Mouse (Mus musculus) T-helper 17 cell (primary cell): ENCODE data around the gene Gm20823.
"Not testable (repeated sequence)": the region's sequence is repeated elsewhere in the genome, so short reads cannot be mapped to it uniquely, and the experiment has no call there.

Experiments
- in situ Hi-C, 2 experiments: fragments of 300-600 bp; cut with MboI, MseI; formaldehyde crosslinking; loops; 1 replicate in 1 of 2; 2 replicates in 1 of 2; pipeline ENCODE4 v1.15.1; 2025; ENCODE audit warnings: high pct_unique_total_duplicates in 2 of 2

Gm20823 gene

DNA sequence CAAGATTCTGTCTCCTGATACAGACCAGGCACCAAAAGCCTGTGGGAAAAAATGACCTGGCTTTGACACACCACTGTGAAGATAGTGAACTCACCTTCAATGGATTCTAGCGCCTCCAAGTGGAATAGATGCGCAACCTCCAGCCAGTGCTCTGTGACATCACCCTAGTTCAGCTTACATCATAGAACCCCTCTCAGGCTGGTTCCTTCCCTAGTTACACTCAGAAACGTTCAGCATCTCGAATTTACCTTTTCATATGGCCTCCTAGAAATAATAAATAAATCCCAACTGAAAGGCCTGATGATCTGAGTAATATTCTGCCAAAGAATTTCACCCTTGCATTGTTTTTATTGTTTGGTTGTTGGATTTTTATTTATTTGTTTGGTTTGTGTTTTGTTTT is at the start of gene Gm20823:
TSS of gene Gm20823 (minus strand) at position 101 of the 400 bp plus-strand sequence.
- in situ Hi-C loops = not testable (repeated sequence)
